Mouse (Mus musculus): ENCODE results near the gene Rps6ka1.

DNA sequence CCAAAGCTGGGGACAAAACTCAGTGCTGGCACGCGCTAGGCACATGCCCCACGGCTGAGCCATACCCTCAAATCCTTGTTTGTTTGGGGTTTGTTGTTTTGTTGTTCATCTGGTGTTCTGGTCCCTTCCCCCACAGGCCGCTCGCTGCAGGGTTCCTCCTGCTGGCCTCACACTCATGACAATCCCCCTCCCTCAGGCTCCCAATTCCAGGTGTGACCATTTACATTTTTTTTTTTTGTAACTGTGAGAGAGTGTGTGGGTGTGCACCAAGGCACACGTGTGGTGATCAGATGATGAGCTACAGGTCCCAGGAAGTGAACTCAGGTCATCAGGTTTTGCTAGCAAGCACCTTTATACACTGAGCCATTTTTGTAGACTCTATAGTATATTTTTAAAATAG, 87.0 kb downstream of the Rps6ka1 start:
- TF ChIP-seq CTCF (IDR thresholded peaks at IDR 0.05; ENCODE audit: insufficient read depth, low read depth, low read length) (no peak), POLR2A (IDR thresholded peaks at IDR 0.05; ENCODE audit: insufficient read depth, low read depth, low read length) (no peak)
